Mouse (Mus musculus) MEL (cell line): ENCODE measurements around the gene 2410004B18Rik. TPM values are rescaled to one million over a fixed set of nuclear protein-coding genes. Genes with fewer than 3 reads are reported as not detected.

Experiments used
- DNase-seq: peaks from one replicate; pipeline ENCODE4 v3.0.0; 2011; ENCODE audit warnings: low read depth, low spot score
- H3K27ac ChIP-seq: 2 replicates; pipeline ENCODE4 v1.5.1; 2012; ENCODE audit warnings: low read depth, mild to moderate bottlenecking, control low read depth, low read length, moderate library complexity; ENCODE audit not compliant: control insufficient read depth
- H3K27me3 ChIP-seq, 2 experiments: fragments of 150-350 bp in 1 of 2; sonication (generic) in 1 of 2; 2 replicates each; pipeline ENCODE4 v1.6.1; 2012; ENCODE audit warnings: low read length in 2 of 2, mild to moderate bottlenecking in 2 of 2, improper control_type of control experiment in 1 of 2, moderate library complexity in 1 of 2; ENCODE audit not compliant: insufficient read depth in 2 of 2, control insufficient read depth in 1 of 2
- H3K36me3 ChIP-seq, 2 experiments: 2 replicates each; pipeline ENCODE4 v1.6.1; 2012 to 2014; ENCODE audit warnings: low read length in 2 of 2, improper control_type of control experiment in 1 of 2, inconsistent platforms in 1 of 2, mild to moderate bottlenecking in 1 of 2; ENCODE audit not compliant: insufficient read depth in 2 of 2, control insufficient read depth in 1 of 2
- H3K4me1 ChIP-seq, 2 experiments: fragments of 150-350 bp in 1 of 2; sonication (generic) in 1 of 2; 2 replicates each; pipeline ENCODE4 v1.6.1; 2012; ENCODE audit warnings: low read length in 2 of 2, improper control_type of control experiment in 1 of 2, mild to moderate bottlenecking in 1 of 2; ENCODE audit not compliant: insufficient read depth in 2 of 2, control insufficient read depth in 1 of 2
- H3K4me3 ChIP-seq, 2 experiments: fragments of 150-350 bp in 1 of 2; sonication (generic) in 1 of 2; 2 replicates each; pipeline ENCODE4 v1.5.1; 2012; ENCODE audit warnings: low read depth in 2 of 2, low read length in 2 of 2, mild to moderate bottlenecking in 2 of 2, moderate library complexity in 2 of 2, control low read depth in 1 of 2, improper control_type of control experiment in 1 of 2; ENCODE audit not compliant: control insufficient read depth in 1 of 2, insufficient read depth in 1 of 2
- H3K79me2 ChIP-seq: 2 replicates; pipeline ENCODE4 v1.6.1; 2012; ENCODE audit warnings: mild to moderate bottlenecking, low read length, moderate library complexity; ENCODE audit not compliant: control insufficient read depth, poor library complexity, insufficient read depth
- H3K9ac ChIP-seq: 2 replicates; pipeline ENCODE4 v1.6.1; 2012; ENCODE audit warnings: low read depth, mild to moderate bottlenecking, control low read depth, low read length, moderate library complexity; ENCODE audit not compliant: control insufficient read depth, poor library complexity, severe bottlenecking
- H3K9me3 ChIP-seq: fragments of 150-350 bp; sonication (generic); replicated peaks from 2 replicates; pipeline ENCODE4 v1.6.1; 2012; ENCODE audit warnings: mild to moderate bottlenecking, low read length, improper control_type of control experiment, moderate library complexity; ENCODE audit not compliant: insufficient read depth
- BHLHE40 ChIP-seq: IDR thresholded peaks from 2 replicates; pipeline ENCODE4 v1.6.1; 2012; ENCODE audit warnings: low read depth, mild to moderate bottlenecking, inconsistent platforms, low read length, improper control_type of control experiment, borderline replicate concordance
- CHD2 ChIP-seq: IDR thresholded peaks from 2 replicates; pipeline ENCODE4 v1.6.1; 2011; ENCODE audit warnings: low read length, improper control_type of control experiment
- E2F4 ChIP-seq: IDR thresholded peaks from 2 replicates; pipeline ENCODE4 v1.6.1; 2011; ENCODE audit warnings: low read depth, low read length, improper control_type of control experiment, borderline replicate concordance
- EP300 ChIP-seq, 2 experiments: IDR thresholded peaks; 2 replicates each; pipeline ENCODE4 v1.6.1; 2011; ENCODE audit warnings: improper control_type of control experiment in 2 of 2, low read length in 2 of 2, low read depth in 1 of 2, mild to moderate bottlenecking in 1 of 2
- GABPA ChIP-seq: IDR thresholded peaks from 2 replicates; pipeline ENCODE4 v1.6.1; 2012; ENCODE audit warnings: low read depth, mild to moderate bottlenecking, inconsistent platforms, low read length, improper control_type of control experiment, moderate library complexity
- GATA1 ChIP-seq: IDR thresholded peaks from 2 replicates; pipeline ENCODE4 v1.6.1; 2011; ENCODE audit warnings: low read depth, low read length, improper control_type of control experiment
- MAX ChIP-seq: IDR thresholded peaks from 2 replicates; pipeline ENCODE4 v1.6.1; 2011; ENCODE audit warnings: low read length, improper control_type of control experiment
- MAZ ChIP-seq: IDR thresholded peaks from 2 replicates; pipeline ENCODE4 v1.6.1; 2012; ENCODE audit warnings: low read depth, mild to moderate bottlenecking, inconsistent platforms, low read length, improper control_type of control experiment
- MYC ChIP-seq: IDR thresholded peaks from 2 replicates; pipeline ENCODE4 v1.6.1; 2011; ENCODE audit warnings: low read depth, mild to moderate bottlenecking, low read length, improper control_type of control experiment, moderate library complexity
- POLR2A ChIP-seq, 2 experiments: IDR thresholded peaks; 2 replicates each; pipeline ENCODE4 v1.6.1; 2011 to 2012; ENCODE audit warnings: low read length in 2 of 2, mild to moderate bottlenecking in 2 of 2, control low read depth in 1 of 2, improper control_type of control experiment in 1 of 2, low read depth in 1 of 2, moderate library complexity in 1 of 2; ENCODE audit not compliant: control insufficient read depth in 1 of 2, insufficient read depth in 1 of 2, poor library complexity in 1 of 2
- POLR2AphosphoS2 ChIP-seq: IDR thresholded peaks from 2 replicates; pipeline ENCODE4 v1.6.1; 2011; ENCODE audit warnings: low read length, improper control_type of control experiment
- RCOR1 ChIP-seq: IDR thresholded peaks from 2 replicates; pipeline ENCODE4 v1.6.1; 2012; ENCODE audit warnings: low read depth, mild to moderate bottlenecking, inconsistent platforms, low read length, improper control_type of control experiment
- SIN3A ChIP-seq: IDR thresholded peaks from 2 replicates; pipeline ENCODE4 v1.6.1; 2012; ENCODE audit warnings: low read length, improper control_type of control experiment, inconsistent platforms
- SMC3 ChIP-seq: IDR thresholded peaks from 2 replicates; pipeline ENCODE4 v1.6.1; 2011; ENCODE audit warnings: low read depth, low read length, improper control_type of control experiment
- TCF12 ChIP-seq: IDR thresholded peaks from 2 replicates; pipeline ENCODE4 v1.6.1; 2014; ENCODE audit warnings: low read depth, mild to moderate bottlenecking, inconsistent platforms, low read length, improper control_type of control experiment, moderate library complexity
- UBTF ChIP-seq: IDR thresholded peaks from 2 replicates; pipeline ENCODE4 v1.6.1; 2012; ENCODE audit warnings: low read depth, mild to moderate bottlenecking, inconsistent platforms, low read length, improper control_type of control experiment, moderate library complexity, borderline replicate concordance; ENCODE audit not compliant: insufficient read depth
- ZC3H11A ChIP-seq: IDR thresholded peaks from 2 replicates; pipeline ENCODE4 v1.6.1; 2012; ENCODE audit warnings: low read depth, mild to moderate bottlenecking, inconsistent platforms, low read length, improper control_type of control experiment
- ZKSCAN1 ChIP-seq: IDR thresholded peaks from 2 replicates; pipeline ENCODE4 v1.6.1; 2012; ENCODE audit warnings: low read depth, mild to moderate bottlenecking, inconsistent platforms, low read length, improper control_type of control experiment, moderate library complexity
- polyA plus RNA-seq, 2 experiments: library from polyadenylated mRNA; stranded (reverse) in 1 of 2; unstranded in 1 of 2; fragments of >175 nt in 1 of 2; fragments of >200 nt in 1 of 2; gene quantifications; 2 replicates each; pipeline versions ENCODE4 v1.2.1 to v1.2.4; 2012; ENCODE audit warnings: low replicate concordance in 2 of 2, low read depth in 1 of 2; ENCODE audit not compliant: insufficient read length in 2 of 2, insufficient read depth in 1 of 2, missing spikeins in 1 of 2
- total RNA-seq: library from RNA; depleted of rRNA; stranded (reverse); fragments of 300-350 nt; gene quantifications from 2 replicates; pipeline ENCODE4 v1.2.3, GENCODE M21; 2012

2410004B18Rik gene
- total and polyA plus RNA-seq, 3 experiments, result 32.3 to 42.3 TPM; not detected in 1

DNA sequence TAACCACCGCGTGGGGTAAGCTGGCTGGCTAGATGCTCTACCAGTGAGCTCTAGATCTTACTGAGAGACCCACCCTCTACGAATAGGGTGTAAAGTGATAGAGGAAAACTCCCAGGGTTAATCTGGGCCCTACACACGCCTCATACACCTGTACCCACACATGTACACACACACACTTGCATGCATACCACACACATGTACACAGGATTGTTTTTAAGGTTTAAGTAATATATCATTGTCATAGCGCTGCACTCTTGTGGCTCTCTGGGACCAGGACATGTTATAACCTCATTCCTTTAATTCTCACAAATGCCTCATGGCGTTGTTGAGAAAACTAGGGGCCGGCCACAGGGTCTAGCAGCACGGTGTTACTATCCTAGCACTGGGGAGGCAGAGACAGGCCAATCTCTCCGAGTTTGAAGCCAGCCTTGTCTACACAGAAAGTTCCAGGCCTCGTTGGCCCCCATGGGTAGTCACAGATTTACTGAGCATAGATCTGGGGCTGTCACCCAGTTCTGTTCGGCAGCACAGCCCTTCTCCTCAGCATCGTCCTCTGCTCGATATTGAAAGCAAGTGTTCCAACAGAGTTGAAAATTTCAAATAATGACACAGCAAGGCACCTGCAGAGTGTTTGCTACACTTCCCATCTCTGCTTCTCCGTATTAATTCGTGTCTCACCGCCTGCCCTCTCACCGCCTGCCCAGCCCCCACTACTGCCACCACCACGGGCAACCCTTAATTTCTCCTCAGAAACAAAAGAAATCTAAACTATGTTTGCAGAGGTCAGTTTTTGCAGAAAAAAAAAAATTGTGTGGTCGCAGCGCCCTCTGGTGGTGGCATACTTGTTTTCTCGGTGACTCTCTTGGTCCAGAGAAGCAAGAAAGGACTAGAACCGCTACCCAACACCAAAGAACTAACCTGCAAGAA, 32.7 kb upstream of the 2410004B18Rik start (continued):
- no peak for TF ChIP-seq ZKSCAN1
- TF ChIP-seq BHLHE40, result no peak
- no peak for TF ChIP-seq TCF12

DNA sequence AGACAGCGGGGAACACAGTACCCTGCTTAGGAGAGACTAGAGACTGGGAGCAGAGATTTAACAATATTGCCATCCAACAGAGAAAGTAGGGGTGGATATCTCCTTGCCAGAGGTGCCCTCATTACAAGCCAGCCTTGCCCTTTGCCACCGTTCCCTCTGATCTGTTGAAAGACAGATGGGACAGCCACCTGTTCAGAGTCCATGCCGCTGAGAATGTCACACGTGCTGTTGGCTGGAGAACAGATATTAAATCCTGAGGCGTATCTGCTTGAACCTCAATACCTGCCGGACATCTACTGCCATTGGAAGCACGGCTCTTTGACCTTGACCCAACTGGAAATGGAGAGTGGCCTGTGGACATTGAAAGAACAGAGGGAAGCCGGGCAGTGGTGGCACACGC, 31.2 kb upstream of the 2410004B18Rik start:
- no peaks in the 10 kb centered on the region for H3K79me2 ChIP-seq
- TF ChIP-seq GABPA, result no peak
- no peak for TF ChIP-seq GATA1
- TF ChIP-seq UBTF, result no peak
- no peak for TF ChIP-seq MYC
- TF ChIP-seq MAZ, result no peak
- TF ChIP-seq MAX, result no peak
- TF ChIP-seq RCOR1, result no peak
- TF ChIP-seq SMC3, result no peak
- no peak for TF ChIP-seq CHD2
- no peak for TF ChIP-seq E2F4
- TF ChIP-seq POLR2AphosphoS2, result no peak
- TF ChIP-seq POLR2A (IDR thresholded peaks at IDR 0.05; ENCODE audit: control insufficient read depth in 1 of 2, insufficient read depth in 1 of 2, low read depth in 1 of 2, low read length in 2 of 2, poor library complexity in 1 of 2), result no peak
- no peak for TF ChIP-seq ZC3H11A
- TF ChIP-seq, all 39 proteins: peak for 0
- Histone ChIP-seq H3K36me3 (no peaks in the 10 kb centered on the region), H3K4me3 (no peak overlapping the region), H3K27ac (no peak overlapping the region), H3K4me1 (no peaks in the 10 kb centered on the region), H3K9ac (no peak overlapping the region), H3K9me3 (no peaks in the 10 kb centered on the region), H3K27me3 (no peaks in the 10 kb centered on the region)
- DNase-seq, result no peak

DNA sequence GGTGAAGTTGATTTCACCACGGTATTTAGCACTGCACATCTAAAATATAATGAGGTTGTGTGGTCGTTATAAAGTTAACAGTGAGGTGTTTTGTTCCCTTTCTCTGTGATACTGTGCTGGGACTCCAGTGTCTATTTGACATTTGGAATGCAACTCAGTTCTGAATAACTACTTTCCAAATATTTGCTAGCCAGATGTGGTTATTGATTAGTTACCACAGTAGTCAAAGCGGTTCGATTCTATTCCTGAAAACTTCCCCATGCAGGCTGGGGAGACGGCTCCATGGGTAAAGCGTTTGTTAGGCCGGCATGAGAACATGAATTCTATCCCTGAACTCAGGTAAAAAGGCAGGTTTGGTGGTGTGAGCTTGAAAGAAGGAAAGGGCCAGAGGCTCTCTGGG, 25.3 kb upstream of the 2410004B18Rik start:
- H3K9ac ChIP-seq, result no peak overlapping the region
- no peaks in the 10 kb centered on the region for H3K79me2 ChIP-seq
- H3K4me1 ChIP-seq, result no peaks in the 10 kb centered on the region
- H3K27me3 ChIP-seq, result no peaks in the 10 kb centered on the region
- H3K9me3 ChIP-seq, result no peaks in the 10 kb centered on the region
- TF ChIP-seq POLR2AphosphoS2 (no peak), EP300 (IDR thresholded peaks at IDR 0.05; ENCODE audit: low read depth in 1 of 2, low read length in 2 of 2) (no peak), E2F4 (no peak), BHLHE40 (no peak), SIN3A (no peak)
- no peak overlapping the region for H3K27ac ChIP-seq
- no peak overlapping the region for H3K4me3 ChIP-seq
- no peaks in the 10 kb centered on the region for H3K36me3 ChIP-seq
- DNase-seq, result no peak
